Mouse (Mus musculus): ENCODE results near the gene Napsa. TPM values are rescaled to one million over a fixed set of nuclear protein-coding genes. Genes with fewer than 3 reads are reported as not detected.

Napsa gene
- 665 to 743 TPM (median 692 TPM) in 4 replicates for total RNA-seq (2023; ENCODE audit: inconsistent age)

GRCm38 (mm10) chr7:44572213-44572701, at the start of gene Napsa:
Napsa (plus strand) TSS chr7:44572380.

GRCm38 (mm10) chr7:44524502-44524901, 47.7 kb upstream of the Napsa start, which contains the start of gene Mybpc2:
Mybpc2 (minus strand) TSS chr7:44524656.

GRCm38 (mm10) chr7:44531946-44532732, 40.0 kb upstream of the Napsa start, which contains the start of gene Spib:
Spib (minus strand) TSS chr7:44532071.

GRCm38 (mm10) chr7:44548497-44549087, 23.6 kb upstream of the Napsa start, which contains the start of gene Pold1:
Pold1 (minus strand) TSS chr7:44548849.

GRCm38 (mm10) chr7:44553826-44554225, 18.4 kb upstream of the Napsa start, which contains the start of gene Nr1h2:
Nr1h2 (minus strand) TSS chr7:44553951.

GRCm38 (mm10) chr7:44590402-44591347, 18.5 kb downstream of the Napsa start, which contains the start of gene Kcnc3:
Kcnc3 (plus strand) TSS chr7:44590664.

Other genes with a start within 250 kb of the Napsa start
- not detected in 4 replicates for gene Syt3, start 188.3 kb upstream of the Napsa start, total RNA-seq (2023; ENCODE audit: inconsistent age)
- not detected in 4 replicates for gene 1700008O03Rik, start 186.6 kb upstream of the Napsa start, total RNA-seq (2023; ENCODE audit: inconsistent age)
- not detected in 4 replicates for gene Lrrc4b, start 143.4 kb upstream of the Napsa start, total RNA-seq (2023; ENCODE audit: inconsistent age)
- not detected in 4 replicates for gene Aspdh, start 107.0 kb upstream of the Napsa start, total RNA-seq (2023; ENCODE audit: inconsistent age)
- gene Josd2, start 104.4 kb upstream of the Napsa start, total RNA-seq (2023; ENCODE audit: inconsistent age) = 64.3 to 78.1 TPM (median 67.9 TPM) in 4 replicates
- 69.5 to 76.6 TPM (median 74.0 TPM) in 4 replicates for gene Emc10, start 75.9 kb upstream of the Napsa start, total RNA-seq (2023; ENCODE audit: inconsistent age)
- 8.6 to 15.4 TPM (median 11.1 TPM) in 4 replicates for gene Fam71e1, start 75.8 kb upstream of the Napsa start, total RNA-seq (2023; ENCODE audit: inconsistent age)
- 14.9 to 16.7 TPM (median 15.5 TPM) in 4 replicates for gene Mybpc2, start 47.7 kb upstream of the Napsa start, total RNA-seq (2023; ENCODE audit: inconsistent age)
- 495 to 541 TPM (median 519 TPM) in 4 replicates for gene Spib, start 40.3 kb upstream of the Napsa start, total RNA-seq (2023; ENCODE audit: inconsistent age)
- 150 to 170 TPM (median 155 TPM) in 4 replicates for gene Pold1, start 23.5 kb upstream of the Napsa start, total RNA-seq (2023; ENCODE audit: inconsistent age)
- 363 to 416 TPM (median 382 TPM) in 4 replicates for gene Nr1h2, start 18.4 kb upstream of the Napsa start, total RNA-seq (2023; ENCODE audit: inconsistent age)
- 22.7 to 29.6 TPM (median 23.7 TPM) in 4 replicates for gene Kcnc3, start 18.3 kb downstream of the Napsa start, total RNA-seq (2023; ENCODE audit: inconsistent age)
- gene Myh14, start 98.5 kb downstream of the Napsa start, total RNA-seq (2023; ENCODE audit: inconsistent age) = not detected in 4 replicates
- gene Izumo2, start 136.4 kb downstream of the Napsa start, total RNA-seq (2023; ENCODE audit: inconsistent age) = not detected in 4 replicates
- 66.6 to 84.4 TPM (median 73.7 TPM) in 4 replicates for gene Vrk3, start 176.0 kb downstream of the Napsa start, total RNA-seq (2023; ENCODE audit: inconsistent age)
- 2.0 to 3.3 TPM (median 2.6 TPM) in 4 replicates for gene Zfp473, start 178.7 kb downstream of the Napsa start, total RNA-seq (2023; ENCODE audit: inconsistent age)
- gene Nup62, start 243.7 kb downstream of the Napsa start, total RNA-seq (2023; ENCODE audit: inconsistent age) = 39.5 to 48.7 TPM (median 43.9 TPM) in 4 replicates
- 121 to 140 TPM (median 133 TPM) in 4 replicates for gene Il4i1, start 244.0 kb downstream of the Napsa start, total RNA-seq (2023; ENCODE audit: inconsistent age)
- gene Atf5, start 244.3 kb downstream of the Napsa start, total RNA-seq (2023; ENCODE audit: inconsistent age) = 3.8 to 5.1 TPM (median 4.7 TPM) in 4 replicates